Mouse (Mus musculus) embryonic fibroblast, embryonic 13.5 days (primary cell): ENCODE data around the gene Spata20. TPM values are rescaled to one million over a fixed set of nuclear protein-coding genes. Genes with fewer than 3 reads are reported as not detected.

Experiments used
- H3K27ac ChIP-seq: 2 replicates; pipeline ENCODE4 v1.5.1; 2012; ENCODE audit warnings: low read length, control low read depth, inconsistent platforms; ENCODE audit not compliant: insufficient read depth
- H3K4me1 ChIP-seq: 2 replicates; pipeline ENCODE4 v1.6.1; 2011; ENCODE audit warnings: low read length; ENCODE audit not compliant: control insufficient read depth, insufficient read depth
- H3K4me3 ChIP-seq: 2 replicates; pipeline ENCODE4 v1.5.1; 2011; ENCODE audit warnings: mild to moderate bottlenecking, control low read depth, low read length; ENCODE audit not compliant: insufficient read depth
- CTCF ChIP-seq: IDR thresholded peaks from 2 replicates; pipeline ENCODE4 v1.5.1; 2011; ENCODE audit warnings: mild to moderate bottlenecking, control low read depth, low read length, moderate library complexity, borderline replicate concordance; ENCODE audit not compliant: insufficient read depth
- POLR2A ChIP-seq: IDR thresholded peaks from 2 replicates; pipeline ENCODE4 v1.6.1; 2011; ENCODE audit warnings: low read depth, mild to moderate bottlenecking, control low read depth, low read length, moderate library complexity
- polyA plus RNA-seq: library from polyadenylated mRNA; stranded (reverse); fragments of >200 nt; gene quantifications from 2 replicates; pipeline ENCODE4 v1.2.4, GENCODE M21; 2011; ENCODE audit warnings: low read depth; ENCODE audit not compliant: missing spikeins, insufficient read length

Spata20 gene
- polyA plus RNA-seq, 1 experiment: not detected

GRCm38 (mm10) chr11:94483921-94484320, 2.1 kb downstream of the Spata20 start:
- TF ChIP-seq POLR2A (no peak), CTCF (no peak)
- Histone ChIP-seq H3K4me1 (no peaks in the 10 kb centered on the region), H3K27ac (no peak overlapping the region), H3K4me3 (no peak overlapping the region)

- TF ChIP-seq CTCF (peak; percentile 4; the same call in 1 of the 2 replicates), POLR2A (no peak)
These were observed 2.5 kb downstream of the Spata20 start for GRCm38 (mm10) chr11:94483436-94483835.

GRCm38 (mm10) chr11:94482738-94483137, 3.2 kb downstream of the Spata20 start:
- TF ChIP-seq POLR2A (no peak), CTCF (no peak)
- no peak overlapping the region for H3K27ac ChIP-seq
- H3K4me1 ChIP-seq: no peaks in the 10 kb centered on the region
- H3K4me3 ChIP-seq: no peak overlapping the region

More at GRCm38 (mm10) chr11:94483436-94483835, 2.5 kb downstream of the Spata20 start:
- Histone ChIP-seq H3K27ac (no peak overlapping the region), H3K4me3 (no peak overlapping the region), H3K4me1 (no peaks in the 10 kb centered on the region)

GRCm38 (mm10) chr11:94481963-94482362, 4.0 kb downstream of the Spata20 start:
- TF ChIP-seq CTCF (no peak), POLR2A (no peak)
- no peak overlapping the region for H3K27ac ChIP-seq
- H3K4me3 ChIP-seq: no peak overlapping the region
- H3K4me1 ChIP-seq: no peaks in the 10 kb centered on the region

- TF ChIP-seq POLR2A (no peak), CTCF (no peak)
- Histone ChIP-seq H3K4me3 (no peak overlapping the region), H3K4me1 (no peaks in the 10 kb centered on the region), H3K27ac (no peak overlapping the region)
These were observed 5.6 kb downstream of the Spata20 start for GRCm38 (mm10) chr11:94480382-94480781.

- TF ChIP-seq POLR2A (no peak), CTCF (no peak)
- no peak overlapping the region for H3K4me3 ChIP-seq
- H3K27ac ChIP-seq: no peak overlapping the region
- H3K4me1 ChIP-seq: no peaks in the 10 kb centered on the region
These were observed 8.3 kb downstream of the Spata20 start for GRCm38 (mm10) chr11:94477651-94478050.

- H3K4me3 ChIP-seq: no peak overlapping the region
- no peaks in the 10 kb centered on the region; the same call in 1 of the 2 replicates for H3K4me1 ChIP-seq
- TF ChIP-seq CTCF (no peak), POLR2A (no peak)
- no peak overlapping the region for H3K27ac ChIP-seq
These were observed 10.3 kb downstream of the Spata20 start for GRCm38 (mm10) chr11:94475722-94476121.

GRCm38 (mm10) chr11:94474544-94474910, 11.5 kb downstream of the Spata20 start:
- Histone ChIP-seq H3K27ac (no peak overlapping the region), H3K4me3 (peak overlapping the region; percentile 28), H3K4me1 (no peaks in the 10 kb centered on the region; the same call in 1 of the 2 replicates)
- TF ChIP-seq CTCF (no peak), POLR2A (no peak)

GRCm38 (mm10) chr11:94473707-94474543, 12.1 kb downstream of the Spata20 start, which contains the start of gene Cacna1g:
Gene Cacna1g (minus strand): TSS chr11:94474198.
- Histone ChIP-seq H3K4me3 (peak within 1 kb of the TSS; percentile 46), H3K4me1 (peaks cover 4% of the 10 kb centered on the region), H3K27ac (peak within 1 kb of the TSS; percentile 29; the same call in 1 of the 2 replicates)
- peak; percentile 67 for TF ChIP-seq POLR2A
- no peak for TF ChIP-seq CTCF
